Mouse (Mus musculus) lung, embryonic 14.5 days (tissue): ENCODE results near the gene Ank3. TPM values are rescaled to one million over a fixed set of nuclear protein-coding genes. Genes with fewer than 3 reads are reported as not detected.

Experiments
- ATAC-seq: fragments of 200-750 bp; cut with Nextera tagmentation; 2 replicates; pipeline ENCODE4 v1.8.0; 2017; ENCODE audit warnings: mild to moderate bottlenecking, moderate TSS enrichment, moderate library complexity; ENCODE audit not compliant: insufficient read depth
- DNase-seq: peaks from one replicate; pipeline ENCODE4 v3.0.0-alpha.2; 2015
- H3K27ac ChIP-seq: fragments of 300-500 bp; sonication (generic); 2 replicates; pipeline ENCODE4 v1.5.1; 2014; ENCODE audit warnings: low read depth, mild to moderate bottlenecking, moderate library complexity
- H3K27me3 ChIP-seq: fragments of 300-500 bp; sonication (generic); 2 replicates; pipeline ENCODE4 v1.6.1; 2014; ENCODE audit warnings: low read length, control low read depth; ENCODE audit not compliant: insufficient read depth
- H3K36me3 ChIP-seq: fragments of 300-500 bp; sonication (generic); 2 replicates; pipeline ENCODE4 v1.6.1; 2014; ENCODE audit warnings: control low read depth; ENCODE audit not compliant: insufficient read depth
- H3K4me1 ChIP-seq: fragments of 300-500 bp; sonication (generic); 2 replicates; pipeline ENCODE4 v1.6.1; 2014; ENCODE audit warnings: antibody characterized with exemption, control low read depth; ENCODE audit not compliant: insufficient read depth
- H3K4me2 ChIP-seq: fragments of 300-500 bp; sonication (generic); 2 replicates; pipeline ENCODE4 v1.6.1; 2014; ENCODE audit warnings: mild to moderate bottlenecking
- H3K4me3 ChIP-seq: fragments of 300-500 bp; sonication (generic); 2 replicates; pipeline ENCODE4 v1.5.1; 2014; ENCODE audit warnings: low read depth, low read length
- H3K9ac ChIP-seq: fragments of 300-500 bp; sonication (generic); 2 replicates; pipeline ENCODE4 v1.6.1; 2014
- H3K9me3 ChIP-seq: fragments of 300-500 bp; sonication (generic); 2 replicates; pipeline ENCODE4 v1.6.1; 2016; ENCODE audit warnings: low read depth, low read length, control low read depth
- CTCF ChIP-seq: IDR thresholded peaks from 2 replicates; pipeline ENCODE4 v1.5.1; 2016; ENCODE audit warnings: antibody characterized with exemption, low read depth
- WGBS: fragments of 180-500 bp; shearing (Covaris S2); extraction: QIAGEN DNeasy Blood & Tissue Kit; methylation state at CpG from one replicate; pipeline ENCODE4 v1.1.7; 2014; 5-methylcytosine and 5-hydroxymethylcytosine counted together
- polyA plus RNA-seq: library from polyadenylated mRNA; unstranded; fragments of >200 nt; fragmentation: Nextera tagmentation; extraction: Ambion mirVana; gene quantifications from 2 replicates; pipeline ENCODE4 v1.2.1, GENCODE M21; 2014

Ank3 gene
- polyA plus RNA-seq, 1 experiment from 2014 or later: 16.2 TPM

DNA sequence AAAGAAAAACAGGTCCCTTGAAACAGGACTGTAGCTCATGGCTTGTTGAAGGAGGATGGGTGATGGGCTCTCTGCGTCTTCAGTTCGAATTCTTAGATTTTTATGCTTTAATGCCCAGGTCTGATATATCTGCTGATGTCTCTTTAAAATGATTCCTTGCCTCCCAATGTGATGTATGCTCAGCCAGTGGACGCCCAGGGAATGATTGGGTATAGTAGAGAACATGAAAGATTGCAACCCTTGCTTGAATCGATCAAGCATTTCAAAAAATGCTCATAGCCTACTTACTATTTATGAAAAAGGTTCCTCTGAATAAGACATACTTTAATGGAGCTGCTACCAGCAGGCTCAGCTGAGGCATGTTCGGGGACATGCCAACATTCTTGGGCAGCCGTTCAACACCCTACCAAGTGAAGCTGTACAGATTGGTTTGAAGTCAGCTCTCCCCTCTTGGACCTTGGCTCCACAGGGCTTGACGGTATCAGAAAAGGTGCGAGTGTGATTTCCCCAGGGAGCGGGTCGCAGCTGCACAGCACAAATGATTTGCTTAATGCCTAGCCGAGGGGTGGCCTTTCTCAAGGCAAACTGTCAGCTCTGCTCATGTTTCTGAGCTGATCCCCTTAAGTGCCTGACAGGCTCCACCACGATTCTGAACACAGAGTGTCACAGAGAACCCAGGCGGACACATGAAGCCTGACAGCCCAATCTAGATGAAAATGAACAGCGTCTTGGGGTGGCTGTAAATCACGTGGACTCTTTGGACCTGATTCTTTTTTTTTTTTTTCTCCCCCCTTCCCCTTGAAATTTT lies 136.8 kb downstream of the Ank3 start:
- Histone ChIP-seq H3K9ac (peak overlapping the region; percentile 11; the same call in 1 of the 2 replicates), H3K27ac (no peak overlapping the region), H3K4me1 (no peaks in the 10 kb centered on the region; the same call in 1 of the 2 replicates), H3K4me3 (peak overlapping the region; percentile 36; the same call in 1 of the 2 replicates), H3K27me3 (no peaks in the 10 kb centered on the region), H3K36me3 (no peaks in the 10 kb centered on the region), H3K9me3 (no peaks in the 10 kb centered on the region), H3K4me2 (peak overlapping the region; percentile 63)
- ATAC-seq (no peak), DNase-seq (peak; percentile 52)
- 34% methylated on average over 15 of the region's 15 CpGs for WGBS
- no peak for TF ChIP-seq CTCF

DNA sequence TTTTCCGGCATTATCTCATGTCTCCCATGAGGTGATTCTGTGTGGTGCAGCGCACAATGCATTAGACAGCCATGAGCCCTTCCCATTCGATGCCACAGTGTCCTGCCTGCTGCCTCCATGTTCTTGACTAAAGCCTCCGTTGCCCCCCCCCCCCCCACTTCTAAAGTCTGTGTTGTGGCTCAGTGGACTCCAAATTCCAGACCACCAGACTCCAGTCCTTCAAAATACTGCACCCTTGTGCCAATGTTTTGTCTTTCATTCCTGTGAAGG lies 137.3 kb downstream of the Ank3 start:
- H3K4me1 ChIP-seq: no peaks in the 10 kb centered on the region; the same call in 1 of the 2 replicates
- 56% methylated on average over 4 of the region's 4 CpGs for WGBS
- TF ChIP-seq CTCF: no peak
- H3K4me2 ChIP-seq: peak overlapping the region; percentile 63
- H3K4me3 ChIP-seq: no peak overlapping the region; the same call in 1 of the 2 replicates
- no peaks in the 10 kb centered on the region for H3K9me3 ChIP-seq
- no peak overlapping the region for H3K27ac ChIP-seq
- H3K27me3 ChIP-seq: no peaks in the 10 kb centered on the region
- H3K9ac ChIP-seq: peak overlapping the region; percentile 11; the same call in 1 of the 2 replicates
- DNase-seq (no peak), ATAC-seq (no peak)
- H3K36me3 ChIP-seq: no peaks in the 10 kb centered on the region

DNA sequence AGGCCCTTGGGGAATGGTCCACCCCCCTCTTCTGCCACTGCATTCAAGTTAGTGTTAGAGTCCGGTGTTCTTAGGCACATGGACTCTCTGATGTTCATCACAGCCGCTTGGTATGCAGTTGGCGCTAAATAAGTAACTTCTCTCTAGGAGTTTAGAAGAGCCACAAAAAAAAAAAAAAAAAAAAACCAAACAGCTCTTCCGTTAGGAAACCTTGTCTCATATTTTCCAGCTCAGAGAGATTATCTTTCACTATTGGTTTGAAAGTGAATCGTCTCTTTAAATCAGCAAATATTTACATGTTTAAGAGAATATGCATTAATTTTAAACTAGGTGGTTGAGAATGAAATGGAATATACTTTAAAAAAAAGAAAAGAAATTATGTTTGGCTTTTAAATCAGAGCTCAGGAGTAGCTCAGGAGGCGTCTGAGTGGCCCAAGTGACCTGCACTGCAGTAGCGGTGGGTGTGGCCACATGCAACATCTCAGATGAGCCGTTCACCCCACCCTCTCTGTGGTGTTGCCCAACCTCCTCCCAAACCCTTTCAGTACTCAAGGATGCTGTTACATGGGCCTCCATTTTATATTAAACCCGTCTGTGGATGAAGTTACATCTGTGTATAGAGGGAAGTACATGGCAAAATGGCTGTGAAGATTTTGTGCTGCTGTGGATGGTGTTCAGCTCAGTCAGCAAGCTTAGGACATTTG lies 138.0 kb downstream of the Ank3 start:
- Histone ChIP-seq H3K4me2 (peak overlapping the region; percentile 63; the same call in 1 of the 2 replicates), H3K9ac (no peak overlapping the region), H3K27me3 (no peaks in the 10 kb centered on the region), H3K4me1 (no peaks in the 10 kb centered on the region; the same call in 1 of the 2 replicates), H3K36me3 (no peaks in the 10 kb centered on the region), H3K9me3 (no peaks in the 10 kb centered on the region), H3K27ac (no peak overlapping the region), H3K4me3 (no peak overlapping the region)
- no peak for TF ChIP-seq CTCF
- DNase-seq (no peak), ATAC-seq (no peak)
- 60% methylated on average over 9 of the region's 9 CpGs for WGBS

DNA sequence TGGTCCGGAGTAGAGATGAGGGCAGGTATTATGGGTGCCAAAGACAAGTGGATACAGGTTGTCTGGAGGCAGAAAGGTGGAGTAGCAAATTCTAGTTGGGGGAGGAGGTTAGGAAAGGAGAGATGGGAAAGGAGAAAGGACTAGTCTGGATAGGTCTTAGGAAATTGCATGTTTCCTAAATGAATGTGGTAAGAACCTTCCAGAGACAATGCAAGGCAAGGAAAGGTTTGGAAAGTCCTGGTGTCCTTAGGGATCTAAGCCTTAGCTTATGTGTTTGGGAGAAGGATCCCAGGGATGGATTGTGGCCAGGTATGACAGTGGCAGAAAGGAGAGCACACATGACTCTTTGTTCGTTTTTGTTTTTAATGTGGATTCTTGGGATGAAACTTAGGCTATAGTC lies 139.7 kb downstream of the Ank3 start:
- Histone ChIP-seq H3K4me2 (no peak overlapping the region), H3K4me1 (no peaks in the 10 kb centered on the region; the same call in 1 of the 2 replicates), H3K9me3 (no peaks in the 10 kb centered on the region), H3K9ac (no peak overlapping the region), H3K27ac (no peak overlapping the region), H3K27me3 (no peaks in the 10 kb centered on the region), H3K36me3 (no peaks in the 10 kb centered on the region), H3K4me3 (no peak overlapping the region)
- ATAC-seq: no peak
- no peak for TF ChIP-seq CTCF
- 90% methylated on average over 2 of the region's 2 CpGs for WGBS
- DNase-seq: no peak

DNA sequence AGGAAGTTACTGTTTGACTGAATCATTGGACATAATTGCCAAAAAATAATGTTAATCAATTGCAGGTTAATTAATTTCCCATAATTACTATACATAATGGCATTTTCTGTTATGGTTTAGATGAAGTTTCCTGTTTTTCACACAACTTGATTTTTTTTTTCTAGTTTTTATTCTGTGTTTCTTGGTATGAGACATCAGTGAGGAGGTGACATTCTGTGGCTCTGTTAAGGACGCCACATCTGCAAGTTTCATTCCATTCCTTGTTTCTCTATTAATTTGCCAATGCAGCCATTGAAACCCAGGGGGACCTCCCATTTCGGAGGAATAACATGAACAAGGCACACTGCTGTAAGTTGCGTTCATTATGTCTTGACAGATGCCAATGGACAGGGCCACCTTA lies 143.9 kb downstream of the Ank3 start:
- H3K4me1 ChIP-seq: no peaks in the 10 kb centered on the region
- H3K9ac ChIP-seq: no peak overlapping the region
- no peak overlapping the region for H3K27ac ChIP-seq
- TF ChIP-seq CTCF: no peak
- no peak overlapping the region for H3K4me3 ChIP-seq
- H3K9me3 ChIP-seq: no peaks in the 10 kb centered on the region
- no peaks in the 10 kb centered on the region for H3K27me3 ChIP-seq
- no peaks in the 10 kb centered on the region for H3K36me3 ChIP-seq
- WGBS: 92% methylated on average over 3 of the region's 3 CpGs
- DNase-seq: no peak
- no peak for ATAC-seq
- no peak overlapping the region for H3K4me2 ChIP-seq

DNA sequence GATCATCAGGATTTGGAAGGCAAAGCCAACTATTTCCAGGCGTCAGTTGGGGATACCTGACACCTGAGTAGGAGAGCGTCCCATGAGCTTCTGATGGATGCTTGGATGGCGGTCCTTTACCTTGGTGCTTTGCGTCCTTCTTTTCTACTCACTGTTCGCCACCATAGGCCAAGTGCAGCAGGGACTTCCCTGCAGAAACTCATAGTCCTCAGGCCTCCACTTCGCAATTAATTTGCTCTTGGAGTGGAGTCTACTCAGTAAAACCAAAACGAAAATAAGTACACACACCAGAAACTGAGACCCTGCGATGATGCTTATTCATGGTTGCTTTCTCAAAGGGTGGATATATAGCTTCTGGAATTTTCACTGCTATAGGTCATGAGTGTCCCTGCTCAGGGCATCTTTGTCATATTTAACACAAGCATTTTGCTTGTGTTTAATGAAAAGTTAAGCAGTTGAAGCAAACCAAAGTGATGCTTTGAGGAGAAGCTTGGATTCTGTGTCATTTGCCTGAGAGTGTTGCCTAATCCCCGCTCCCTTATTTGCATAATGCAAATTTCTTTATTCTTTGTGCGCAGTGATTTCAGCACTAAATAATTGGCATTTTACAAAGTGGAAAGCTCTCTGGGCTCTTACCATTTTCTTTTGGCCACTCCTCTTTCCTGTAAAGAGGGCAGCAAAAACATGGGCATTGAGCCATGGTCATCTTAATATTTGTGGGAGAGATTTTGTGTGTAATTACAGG lies 145.5 kb downstream of the Ank3 start:
- WGBS: 89% methylated on average over 10 of the region's 10 CpGs
- Histone ChIP-seq H3K27ac (no peak overlapping the region), H3K9me3 (no peaks in the 10 kb centered on the region), H3K4me3 (no peak overlapping the region), H3K9ac (no peak overlapping the region), H3K36me3 (no peaks in the 10 kb centered on the region), H3K27me3 (no peaks in the 10 kb centered on the region), H3K4me1 (no peaks in the 10 kb centered on the region), H3K4me2 (no peak overlapping the region)
- ATAC-seq (no peak), DNase-seq (no peak)
- TF ChIP-seq CTCF: no peak

DNA sequence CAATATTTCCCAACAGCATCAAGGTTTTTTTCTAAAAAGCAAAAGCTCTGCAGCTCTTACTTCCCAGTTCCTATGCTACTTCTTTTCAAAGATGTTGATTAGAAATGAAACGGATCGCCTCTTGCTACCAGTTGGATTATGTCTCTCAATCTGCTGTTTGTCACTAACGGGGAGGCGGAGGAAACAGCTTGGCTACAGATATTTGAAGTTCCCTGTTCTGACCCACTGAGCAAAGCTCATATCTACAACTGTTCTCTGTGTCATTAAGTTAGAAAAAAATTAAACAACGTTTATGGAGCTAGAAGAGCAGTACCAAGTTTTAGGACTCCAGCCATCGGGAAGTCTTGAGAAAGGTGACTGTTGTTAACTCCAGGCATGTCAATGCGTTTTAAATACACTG lies 146.1 kb downstream of the Ank3 start:
- WGBS: 67% methylated on average over 7 of the region's 7 CpGs
- no peaks in the 10 kb centered on the region for H3K27me3 ChIP-seq

More for the DNA sequence above, 146.1 kb downstream of the Ank3 start:
- H3K27ac ChIP-seq: no peak overlapping the region
- H3K4me1 ChIP-seq: no peaks in the 10 kb centered on the region
- no peak overlapping the region for H3K9ac ChIP-seq
- H3K4me3 ChIP-seq: no peak overlapping the region
- TF ChIP-seq CTCF: no peak
- H3K4me2 ChIP-seq: no peak overlapping the region
- DNase-seq (no peak), ATAC-seq (no peak)
- H3K36me3 ChIP-seq: no peaks in the 10 kb centered on the region
- H3K9me3 ChIP-seq: no peaks in the 10 kb centered on the region
